Mouse (Mus musculus) R1 (cell line): ENCODE data around the gene Foxk1.

ENCODE experiments used
- DNase-seq: peaks from one replicate; pipeline ENCODE4 v3.0.0-alpha.2; 2018; ENCODE audit warnings: low read depth, low spot score

Gene Foxk1

DNA sequence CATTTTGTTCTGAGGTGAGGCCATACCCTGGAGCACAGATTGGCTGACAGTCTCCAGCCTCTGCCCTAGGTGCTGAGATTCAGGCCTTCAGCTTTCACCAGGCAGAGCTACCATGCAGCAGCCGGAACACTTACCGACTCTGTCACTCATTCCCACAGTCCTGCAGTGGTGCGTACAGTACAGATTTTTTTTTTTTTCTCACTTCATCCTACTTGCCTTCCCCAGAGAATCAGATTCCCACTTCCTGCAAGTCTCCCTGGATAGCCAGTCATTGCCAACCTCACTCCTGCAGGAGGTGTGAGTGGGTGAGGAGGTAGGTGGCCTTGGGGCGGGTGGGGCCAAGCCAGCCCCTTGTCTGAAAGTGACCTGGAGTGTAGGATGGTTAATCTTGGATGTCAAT lies 19.0 kb downstream of the Foxk1 start:
- no peak for DNase-seq

- peak; percentile 74 for DNase-seq
Observed at GRCm38 (mm10) chr5:142420920-142421319, 19.6 kb downstream of the Foxk1 start.

DNA sequence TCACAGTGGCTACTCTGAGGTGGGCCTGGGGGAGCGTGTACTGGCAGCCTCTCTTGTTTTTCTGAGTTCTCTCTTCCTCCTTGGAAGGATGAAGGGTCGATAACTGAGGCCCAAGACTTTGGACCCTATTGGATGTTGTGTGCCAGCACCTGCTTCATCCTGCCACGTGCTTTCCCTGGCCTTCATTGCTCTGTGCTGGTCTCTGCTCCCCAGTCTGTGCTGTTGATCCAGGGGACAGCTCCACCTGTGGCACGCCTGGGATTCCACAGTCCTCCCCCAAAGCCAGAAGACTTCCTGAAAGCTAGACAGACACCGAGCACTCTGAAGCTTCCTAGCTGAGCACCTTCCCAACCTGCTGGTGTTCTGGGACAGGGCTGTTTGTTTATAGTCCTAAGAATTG lies 20.6 kb downstream of the Foxk1 start:
- no peak for DNase-seq

- DNase-seq: no peak
Observed at GRCm38 (mm10) chr5:142423141-142423540, 21.8 kb downstream of the Foxk1 start.

- DNase-seq: no peak
Observed at GRCm38 (mm10) chr5:142423701-142424100, 22.4 kb downstream of the Foxk1 start.

DNA sequence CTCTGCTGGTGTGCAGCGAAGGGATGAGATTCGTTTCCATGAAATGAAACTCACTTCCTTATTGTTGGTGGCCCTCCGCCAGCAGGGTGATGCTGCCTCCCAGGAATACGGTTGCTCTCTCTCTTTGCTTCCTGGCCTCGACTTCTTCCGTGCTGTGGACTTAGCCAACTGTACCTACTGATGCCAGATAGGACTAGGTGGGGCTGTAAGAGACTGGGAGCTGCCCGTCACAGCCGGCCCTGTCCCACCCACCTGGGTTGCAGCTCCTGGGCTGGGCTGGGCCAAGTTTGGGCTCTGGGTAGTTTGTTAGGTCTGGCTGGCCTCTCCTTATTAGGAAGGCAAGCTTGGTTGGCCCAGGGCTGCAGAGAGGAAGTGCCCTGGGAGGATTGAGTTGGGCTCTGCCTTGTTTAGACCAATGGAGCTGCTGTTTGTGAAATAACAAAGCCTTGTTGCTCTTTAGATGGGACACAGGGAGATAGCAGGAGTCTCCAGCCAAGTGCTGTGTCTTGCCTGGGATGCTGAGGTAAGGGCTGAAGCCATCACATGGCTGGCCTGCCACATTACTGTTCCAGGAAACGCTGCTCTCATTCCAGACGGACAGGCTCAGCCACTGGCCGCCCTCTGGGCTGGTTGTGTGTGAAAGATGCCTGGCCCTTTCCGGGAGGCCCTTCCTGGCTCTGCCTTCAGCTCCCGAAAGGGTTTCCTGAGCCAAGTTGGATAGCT lies 23.5 kb downstream of the Foxk1 start:
- DNase-seq: no peak

- no peak for DNase-seq
Observed at GRCm38 (mm10) chr5:142426476-142426875, 25.2 kb downstream of the Foxk1 start.

GRCm38 (mm10) chr5:142427876-142428275 lies 26.6 kb downstream of the Foxk1 start:
- peak; percentile 71 for DNase-seq

DNA sequence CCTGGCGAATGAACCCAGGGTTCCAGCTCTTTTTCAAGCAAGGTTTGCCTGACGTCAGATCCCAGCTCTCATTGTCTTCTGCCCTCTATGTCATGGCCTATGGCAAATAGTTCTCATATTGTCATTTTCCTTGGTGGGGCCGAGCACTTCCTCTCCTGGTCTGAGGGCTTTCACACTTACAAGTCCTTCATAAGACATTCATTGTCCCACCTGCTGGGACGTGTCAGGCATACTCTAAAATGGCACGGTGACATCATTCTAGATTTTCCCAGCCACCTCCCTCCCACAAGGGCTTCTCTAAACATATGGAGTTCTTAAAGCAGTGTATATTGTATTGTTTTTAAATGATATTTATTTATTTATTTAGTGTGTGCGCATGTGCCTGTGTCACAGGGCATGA lies 27.4 kb downstream of the Foxk1 start:
- peak; percentile 74 for DNase-seq

- peak; percentile 45 for DNase-seq
Observed at GRCm38 (mm10) chr5:142431029-142431428, 29.7 kb downstream of the Foxk1 start.

DNA sequence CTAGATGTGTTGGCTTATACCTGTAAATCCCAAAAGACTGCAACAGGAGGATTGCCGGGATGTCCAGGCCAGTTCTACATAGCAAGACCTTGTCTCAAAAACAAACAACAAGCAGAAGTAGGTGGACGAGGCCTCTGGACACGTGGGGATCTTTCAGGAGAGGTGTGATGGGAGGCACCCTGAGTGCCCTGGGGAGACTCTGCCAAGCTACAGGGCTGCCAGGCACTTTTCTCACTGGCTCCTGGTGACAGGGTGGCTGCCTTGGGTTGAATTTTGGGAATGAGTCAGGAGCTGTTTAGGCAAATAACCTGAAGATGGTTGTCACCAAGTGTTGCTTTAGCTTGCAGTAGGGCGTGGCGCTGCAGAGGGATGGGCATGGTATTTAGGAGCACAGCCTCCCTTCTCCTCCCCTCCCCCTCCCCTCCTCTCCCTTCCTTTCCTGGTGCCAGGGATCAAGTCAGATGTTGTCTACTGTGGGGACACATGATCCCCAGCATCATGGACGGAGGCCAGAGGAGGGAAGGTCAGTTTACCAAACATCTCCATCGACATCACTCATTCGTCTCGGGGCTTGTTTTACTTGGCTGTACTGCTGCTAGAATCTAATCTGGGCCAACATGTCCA lies 30.6 kb downstream of the Foxk1 start:
- no peak for DNase-seq

DNA sequence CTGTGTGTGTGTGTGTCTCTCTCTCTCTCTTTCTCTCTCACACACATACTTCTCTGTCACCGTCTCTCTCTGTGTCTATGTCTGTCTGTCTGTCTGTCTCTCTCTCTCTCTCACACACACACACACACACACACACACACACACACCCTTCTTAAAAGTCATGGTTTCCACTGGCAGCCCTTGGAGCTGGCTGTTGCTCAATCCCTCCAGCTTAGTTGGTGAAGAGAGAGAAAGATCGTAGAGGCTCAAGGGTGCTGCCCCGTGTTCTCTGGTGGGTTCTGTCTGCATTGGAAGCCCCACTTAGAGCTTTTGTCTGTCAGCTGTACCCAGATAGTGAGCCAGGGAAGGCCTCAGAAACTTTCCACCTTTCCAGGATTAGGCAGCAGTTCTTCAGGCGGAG lies 31.4 kb downstream of the Foxk1 start:
- DNase-seq: no peak

DNA sequence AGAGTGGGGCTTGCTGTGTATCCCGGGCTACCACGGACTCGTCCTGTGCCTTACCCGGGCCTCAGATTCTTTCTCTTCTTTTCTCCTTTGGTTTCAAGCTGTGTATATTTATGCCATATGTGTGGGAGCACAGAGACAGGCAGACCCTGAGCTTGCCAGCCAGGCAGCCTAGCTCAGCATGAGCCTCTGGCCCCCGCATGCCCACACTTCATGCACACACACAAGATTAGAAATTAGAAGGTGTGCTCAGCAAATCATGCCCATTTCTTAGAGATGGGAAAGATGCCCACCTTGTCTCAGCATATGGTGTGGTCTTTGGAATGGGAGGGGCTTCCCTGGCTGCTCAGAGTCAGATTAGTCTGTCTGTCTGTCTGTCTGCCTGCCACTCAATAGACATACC lies 32.8 kb downstream of the Foxk1 start:
- DNase-seq: no peak

GRCm38 (mm10) chr5:142435736-142436135 lies 34.4 kb downstream of the Foxk1 start:
- no peak for DNase-seq

DNA sequence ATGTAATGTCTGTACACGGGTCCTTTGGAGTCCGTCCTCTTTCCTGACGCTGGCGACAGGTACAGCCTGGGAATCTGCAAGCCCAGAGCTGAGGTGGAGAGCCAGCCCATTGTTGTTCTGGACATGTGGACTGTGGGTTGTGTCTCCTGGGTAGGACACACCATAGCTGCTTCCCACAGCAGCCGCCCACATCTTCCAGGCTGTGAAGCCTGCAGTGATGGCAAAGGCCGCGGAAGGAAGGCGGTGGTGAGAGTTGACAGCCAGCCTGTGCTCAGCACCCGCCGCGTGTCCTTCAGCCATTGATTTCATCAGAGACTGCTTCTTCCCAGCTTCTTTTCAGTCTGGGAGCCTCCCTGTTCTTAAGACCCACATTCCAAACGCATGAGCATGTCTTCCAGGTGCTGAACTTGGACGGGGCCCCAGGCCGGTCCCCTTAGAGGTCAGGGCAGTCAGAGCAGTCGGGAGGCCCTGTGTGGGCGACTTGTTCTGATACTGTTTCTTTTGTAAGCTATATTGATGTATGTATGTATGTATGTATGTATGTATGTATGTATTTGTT lies 37.2 kb downstream of the Foxk1 start:
- DNase-seq: peak; percentile 79

DNA sequence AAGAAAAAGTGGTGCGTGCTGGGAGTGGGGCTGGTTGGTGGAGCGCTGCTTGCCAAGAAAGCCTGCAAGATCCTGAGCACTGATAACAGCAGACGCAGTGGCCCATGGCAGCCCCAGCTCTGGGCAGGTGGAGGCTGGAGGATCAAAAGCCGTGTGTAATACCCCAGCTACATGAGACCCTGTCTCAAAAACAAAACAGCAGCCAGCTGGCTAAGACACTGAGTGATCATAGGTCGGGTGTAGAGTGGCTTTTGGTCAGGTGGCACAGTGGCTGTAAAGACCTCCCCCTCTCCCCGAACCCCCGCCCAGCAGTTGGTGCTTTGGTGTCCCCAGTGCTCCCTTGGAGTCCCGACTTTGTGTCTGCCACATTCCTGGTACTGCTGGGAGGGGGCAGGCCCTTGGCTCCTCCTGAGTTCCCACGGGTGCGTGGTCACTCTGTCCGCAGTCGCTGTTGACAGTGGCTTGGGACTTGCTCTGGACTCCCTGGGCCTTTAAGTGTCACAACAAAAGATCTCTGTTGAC lies 38.7 kb downstream of the Foxk1 start:
- no peak for DNase-seq

GRCm38 (mm10) chr5:142440451-142441147 lies 39.3 kb downstream of the Foxk1 start:
- DNase-seq: peak; percentile 100

DNA sequence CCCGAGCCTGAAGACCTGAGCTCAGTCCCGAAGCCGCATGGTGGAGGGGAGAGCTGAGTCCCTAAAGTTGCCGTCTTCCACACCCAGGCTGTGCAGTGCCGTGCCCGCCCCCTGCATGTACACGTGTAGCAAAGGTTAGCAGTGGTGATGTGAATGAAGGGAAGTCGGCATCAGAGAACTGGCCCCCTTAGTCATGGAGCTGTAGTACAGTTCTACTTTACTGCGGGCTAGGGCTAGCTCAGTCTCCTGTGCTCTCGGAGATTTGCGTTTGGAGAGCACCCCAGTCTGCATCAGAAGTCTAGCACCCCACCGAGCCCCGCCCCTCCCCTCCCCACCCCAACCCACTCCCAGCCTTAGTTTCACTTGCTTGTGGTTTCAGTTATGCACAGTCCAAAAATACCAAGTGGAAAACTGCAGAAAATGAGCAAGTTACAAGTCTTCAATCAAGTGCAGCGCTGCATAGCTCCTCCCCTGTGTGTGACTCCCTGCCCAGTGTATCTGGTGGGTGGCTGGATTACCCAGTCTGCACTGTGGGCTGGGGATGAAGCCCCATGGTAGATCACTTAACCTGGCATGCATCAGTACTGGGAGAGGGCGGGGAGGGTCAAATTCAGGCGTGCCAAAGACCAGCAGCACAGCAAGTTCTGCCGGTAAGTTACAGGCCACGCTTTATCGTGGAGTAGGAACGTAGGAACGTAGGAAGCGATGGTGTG lies 40.2 kb downstream of the Foxk1 start:
- DNase-seq: peak; percentile 61

DNA sequence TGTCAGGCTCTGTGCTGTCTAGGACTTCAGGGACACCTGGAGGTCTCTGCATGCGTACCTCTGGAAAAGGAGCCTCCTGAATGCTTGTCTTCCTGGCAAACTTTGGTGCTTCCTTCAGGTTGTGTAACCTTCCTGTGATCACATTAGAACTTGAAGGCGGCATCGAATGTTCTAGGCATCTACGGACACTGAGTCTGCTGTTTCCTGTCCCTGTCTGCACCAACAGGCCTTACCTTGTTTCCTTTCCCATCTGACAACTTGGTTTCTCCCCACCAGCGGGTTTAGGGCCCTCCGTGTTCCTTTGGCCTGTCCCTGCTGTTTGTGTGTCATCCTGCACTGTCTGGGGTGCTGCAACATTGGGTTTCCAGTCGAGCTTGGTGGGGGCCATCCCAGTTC lies 40.7 kb downstream of the Foxk1 start:
- DNase-seq: no peak

GRCm38 (mm10) chr5:142443514-142443913 lies 42.2 kb downstream of the Foxk1 start:
- no peak for DNase-seq

GRCm38 (mm10) chr5:142443994-142444393 lies 42.7 kb downstream of the Foxk1 start:
- no peak for DNase-seq
